Mouse (Mus musculus): ENCODE measurements around the gene Rapsn.

The Rapsn gene

GRCm38 (mm10) chr2:91079026-91079384 lies 43.6 kb downstream of the Rapsn start:
- in situ Hi-C loops (cut with MboI; ENCODE audit: low sequenced_read_pairs) = no loop called here

GRCm38 (mm10) chr2:91080784-91081513 lies 45.5 kb downstream of the Rapsn start:
- in situ Hi-C loops (cut with MboI; ENCODE audit: low sequenced_read_pairs) = no loop called here

- in situ Hi-C loops (cut with MboI; ENCODE audit: low sequenced_read_pairs) = no loop called here
Measured at GRCm38 (mm10) chr2:91081775-91082695, 46.6 kb downstream of the Rapsn start, which contains the start of gene Spi1. Gene Spi1 (plus strand): TSS chr2:91082390.

GRCm38 (mm10) chr2:91082844-91083243 lies 47.4 kb downstream of the Rapsn start:
- in situ Hi-C loops (cut with MboI; ENCODE audit: low sequenced_read_pairs) = no loop called here

- in situ Hi-C loops (cut with MboI; ENCODE audit: low sequenced_read_pairs) = no loop called here
Measured at GRCm38 (mm10) chr2:91083366-91083940, 48.0 kb downstream of the Rapsn start.

- in situ Hi-C loops (cut with MboI; ENCODE audit: low sequenced_read_pairs) = no loop called here
Measured at GRCm38 (mm10) chr2:91084179-91084820, 48.9 kb downstream of the Rapsn start.

GRCm38 (mm10) chr2:91085494-91086391 lies 50.3 kb downstream of the Rapsn start:
- in situ Hi-C loops (cut with MboI; ENCODE audit: low sequenced_read_pairs) = no loop called here

- in situ Hi-C loops (cut with MboI; ENCODE audit: low sequenced_read_pairs) = no loop called here
Measured at GRCm38 (mm10) chr2:91086392-91087237, 51.2 kb downstream of the Rapsn start.

GRCm38 (mm10) chr2:91087453-91087852 lies 52.0 kb downstream of the Rapsn start:
- in situ Hi-C loops (cut with MboI; ENCODE audit: low sequenced_read_pairs) = no loop called here

GRCm38 (mm10) chr2:91088987-91089386 lies 53.6 kb downstream of the Rapsn start:
- in situ Hi-C loops (cut with MboI; ENCODE audit: low sequenced_read_pairs) = no loop called here

GRCm38 (mm10) chr2:91090208-91090607 lies 54.8 kb downstream of the Rapsn start:
- in situ Hi-C loops (cut with MboI; ENCODE audit: low sequenced_read_pairs) = no loop called here

GRCm38 (mm10) chr2:91090827-91091226 lies 55.4 kb downstream of the Rapsn start:
- in situ Hi-C loops (cut with MboI; ENCODE audit: low sequenced_read_pairs) = no loop called here

Data from CH12F3 (cell line).